Mouse (Mus musculus) kidney, embryonic 16.5 days (tissue): ENCODE data around the gene Gm47283. TPM values are rescaled to one million over a fixed set of nuclear protein-coding genes. Genes with fewer than 3 reads are reported as not detected.
"Not testable (repeated sequence)": the region's sequence is repeated elsewhere in the genome, so short reads cannot be mapped to it uniquely, and the experiment has no call there.

ENCODE experiments used
- ATAC-seq: fragments of 200-750 bp; cut with Nextera tagmentation; 2 replicates; pipeline ENCODE4 v1.8.0; 2017; ENCODE audit warnings: moderate TSS enrichment; ENCODE audit not compliant: low FRiP score, low TSS enrichment
- H3K27ac ChIP-seq: fragments of 300-500 bp; sonication (generic); 2 replicates; pipeline ENCODE4 v1.5.1; 2014; ENCODE audit warnings: low read length
- H3K27me3 ChIP-seq: fragments of 300-500 bp; sonication (generic); 2 replicates; pipeline ENCODE4 v1.6.1; 2014; ENCODE audit warnings: low read length, control low read depth, mixed read lengths; ENCODE audit not compliant: insufficient read depth
- H3K36me3 ChIP-seq: fragments of 300-500 bp; sonication (generic); 2 replicates; pipeline ENCODE4 v1.6.1; 2014; ENCODE audit warnings: low read length, control low read depth, mixed read lengths; ENCODE audit not compliant: insufficient read depth
- H3K4me1 ChIP-seq: fragments of 300-500 bp; sonication (generic); 2 replicates; pipeline ENCODE4 v1.6.1; 2014; ENCODE audit warnings: low read length, control low read depth, mixed read lengths; ENCODE audit not compliant: insufficient read depth
- H3K4me2 ChIP-seq: fragments of 300-500 bp; sonication (generic); replicated peaks from 2 replicates; pipeline ENCODE4 v1.6.1; 2014; ENCODE audit warnings: low read depth, low read length
- H3K4me3 ChIP-seq: fragments of 300-500 bp; sonication (generic); 2 replicates; pipeline ENCODE4 v1.5.1; 2014; ENCODE audit warnings: mild to moderate bottlenecking, low read length
- H3K9ac ChIP-seq: fragments of 300-500 bp; sonication (generic); replicated peaks from 2 replicates; pipeline ENCODE4 v1.6.1; 2014; ENCODE audit warnings: low read length
- H3K9me3 ChIP-seq: fragments of 300-500 bp; sonication (generic); 2 replicates; pipeline ENCODE4 v1.6.1; 2016; ENCODE audit warnings: low read length, control low read depth
- WGBS: fragments of 180-500 bp; shearing (Covaris S2); extraction: QIAGEN DNeasy Blood & Tissue Kit; methylation state at CpG from one replicate; pipeline ENCODE4 v1.1.7; 2014; 5-methylcytosine and 5-hydroxymethylcytosine counted together
- polyA plus RNA-seq: library from polyadenylated mRNA; unstranded; fragments of >200 nt; fragmentation: Nextera tagmentation; extraction: Ambion mirVana; gene quantifications from 2 replicates; pipeline ENCODE4 v1.2.1, GENCODE M21; 2015

Gm47283 gene
- polyA plus RNA-seq, 1 experiment from 2014 or later: not detected

DNA sequence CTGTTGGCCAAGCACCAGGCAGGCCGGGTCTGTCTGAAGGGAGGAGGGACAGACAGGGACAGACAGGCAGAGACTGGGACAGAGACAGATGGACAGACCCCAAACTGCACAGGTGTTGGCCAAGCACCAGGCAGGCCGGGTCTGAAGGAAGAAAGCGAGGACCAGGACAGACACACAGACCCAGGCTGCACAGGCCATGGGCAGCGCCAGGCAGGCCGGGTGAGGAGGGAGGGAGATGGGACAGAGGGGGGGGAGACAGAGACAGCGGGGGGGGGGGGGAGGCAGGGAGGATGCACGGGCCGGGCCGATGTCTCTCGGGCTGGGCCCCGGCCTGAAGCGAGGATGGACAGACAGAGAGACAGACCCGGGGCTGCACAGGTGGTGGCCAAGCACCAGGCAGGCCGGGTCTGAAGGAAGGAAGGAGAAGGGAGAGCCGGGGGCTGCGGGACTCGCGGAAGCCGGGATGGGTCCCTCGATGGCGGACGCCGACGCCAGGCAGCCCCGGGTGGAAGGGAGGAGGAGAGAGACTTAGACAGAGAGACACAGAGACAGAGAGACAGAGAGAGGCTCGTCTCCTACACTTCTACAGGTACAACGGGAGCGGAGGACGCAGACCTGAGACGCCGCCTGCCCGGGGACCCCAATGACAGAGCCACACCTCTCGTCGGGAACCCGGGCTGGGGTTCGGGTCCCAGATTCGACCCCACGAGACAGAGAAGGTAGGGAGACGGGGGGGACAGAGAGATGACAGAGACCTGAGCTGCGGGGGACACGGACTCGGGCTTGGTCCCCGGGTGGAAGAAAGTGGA lies 42.9 kb upstream of the Gm47283 start:
- ATAC-seq: peak; percentile 53
- not testable (repeated sequence) for H3K27ac ChIP-seq, H3K4me3 ChIP-seq, H3K9ac ChIP-seq, H3K4me1 ChIP-seq, H3K27me3 ChIP-seq, H3K4me2 ChIP-seq
- Histone ChIP-seq H3K36me3 (peaks cover 55% of the 10 kb centered on the region), H3K9me3 (peaks cover 52% of the 10 kb centered on the region)
- 84% methylated on average over 42 of the region's 43 CpGs for WGBS

DNA sequence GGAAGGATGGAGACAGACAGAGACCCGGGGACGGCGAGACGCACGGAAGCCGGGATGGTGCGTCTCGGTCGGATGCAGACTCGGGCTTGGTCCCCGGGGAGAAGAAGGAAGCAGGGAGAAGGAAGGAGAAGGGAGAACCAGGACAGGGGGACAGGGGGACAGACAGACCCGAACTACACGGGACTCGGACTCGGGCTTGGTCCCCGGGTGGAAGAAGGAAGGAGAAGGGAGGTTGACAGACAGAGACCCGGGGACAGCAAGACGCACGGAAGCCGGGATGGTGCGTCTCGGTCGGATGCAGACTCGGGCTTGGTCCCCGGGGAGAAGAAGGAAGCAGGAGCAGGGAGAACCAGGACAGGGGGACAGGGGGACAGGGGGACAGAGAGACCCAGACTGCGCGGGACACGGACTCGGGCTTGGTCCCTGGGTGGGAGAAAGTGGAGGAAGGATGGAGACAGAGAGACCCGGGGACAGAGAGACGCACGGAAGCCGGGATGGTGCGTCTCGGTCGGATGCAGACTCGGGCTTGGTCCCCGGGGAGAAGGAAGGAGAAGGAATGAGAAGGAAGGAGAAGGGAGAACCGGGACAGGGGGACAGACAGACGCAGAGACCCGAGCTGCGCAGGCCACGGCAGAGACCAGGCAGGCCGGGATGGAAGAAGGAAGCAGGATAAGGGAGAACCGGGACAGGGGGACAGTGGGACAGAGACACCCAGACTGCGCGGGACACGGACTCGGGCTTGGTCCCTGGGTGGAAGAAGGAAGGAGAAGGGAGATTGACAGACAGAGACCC lies 42.1 kb upstream of the Gm47283 start:
- not testable (repeated sequence) for H3K27ac ChIP-seq, H3K4me2 ChIP-seq, H3K27me3 ChIP-seq, H3K4me1 ChIP-seq, H3K9ac ChIP-seq, H3K4me3 ChIP-seq
- peaks cover 52% of the 10 kb centered on the region for H3K9me3 ChIP-seq
- peak; percentile 10; the same call in 1 of the 2 replicates for ATAC-seq
- H3K36me3 ChIP-seq: peaks cover 55% of the 10 kb centered on the region
- WGBS: 85% methylated on average over 49 of the region's 49 CpGs

DNA sequence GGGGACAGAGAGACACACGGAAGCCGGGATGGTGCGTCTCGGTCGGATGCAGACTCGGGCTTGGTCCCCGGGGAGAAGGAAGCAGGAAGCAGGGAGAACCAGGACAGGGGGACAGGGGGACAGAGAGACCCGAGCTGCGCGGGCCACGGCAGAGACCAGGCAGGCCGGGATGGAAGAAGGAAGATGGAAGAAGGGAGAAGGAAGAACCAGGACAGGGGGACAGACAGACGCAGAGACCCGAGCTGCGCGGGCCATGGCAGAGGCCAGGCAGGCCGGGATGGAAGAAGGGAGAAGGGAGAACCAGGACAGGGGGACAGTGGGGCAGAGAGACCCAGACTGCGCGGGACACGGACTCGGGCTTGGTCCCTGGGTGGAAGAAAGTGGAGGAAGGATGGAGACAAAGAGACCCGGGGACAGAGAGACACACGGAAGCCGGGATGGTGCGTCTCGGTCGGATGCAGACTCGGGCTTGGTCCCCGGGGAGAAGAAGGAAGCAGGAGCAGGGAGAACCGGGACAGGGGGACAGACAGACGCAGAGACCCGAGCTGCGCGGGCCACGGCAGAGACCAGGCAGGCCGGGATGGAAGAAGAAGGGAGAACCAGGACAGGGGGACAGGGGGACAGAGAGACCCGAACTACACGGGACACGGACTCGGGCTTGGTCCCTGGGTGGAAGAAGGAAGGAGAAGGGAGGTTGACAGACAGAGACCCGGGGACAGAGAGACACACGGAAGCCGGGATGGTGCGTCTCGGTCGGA lies 41.3 kb upstream of the Gm47283 start:
- Histone ChIP-seq H3K36me3 (peaks cover 55% of the 10 kb centered on the region), H3K9me3 (peaks cover 52% of the 10 kb centered on the region)
- not testable (repeated sequence) for H3K4me1 ChIP-seq, ATAC-seq, H3K27ac ChIP-seq, H3K4me2 ChIP-seq, H3K9ac ChIP-seq, H3K27me3 ChIP-seq, H3K4me3 ChIP-seq
- whole genome bisulfite sequencing: 84% methylated on average over 35 of the region's 46 CpGs

DNA sequence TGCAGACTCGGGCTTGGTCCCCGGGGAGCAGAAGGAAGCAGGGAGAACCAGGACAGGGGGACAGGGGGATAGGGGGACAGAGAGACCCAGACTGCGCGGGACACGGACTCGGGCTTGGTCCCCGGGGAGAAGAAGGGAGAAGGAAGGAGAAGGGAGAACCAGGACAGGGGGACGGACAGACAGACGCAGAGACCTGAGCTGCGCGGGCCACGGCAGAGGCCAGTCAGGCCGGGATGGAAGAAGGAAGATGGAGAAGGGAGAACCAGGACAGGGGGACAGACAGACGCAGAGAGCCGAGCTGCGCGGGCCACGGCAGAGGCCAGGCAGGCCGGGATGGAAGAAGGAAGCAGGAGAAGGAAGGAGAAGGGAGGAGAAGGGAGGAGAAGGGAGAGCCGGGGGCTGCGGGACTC lies 40.7 kb upstream of the Gm47283 start:
- no peak for ATAC-seq
- no peak overlapping the region; the same call in 1 of the 2 replicates for H3K27ac ChIP-seq
- no peak overlapping the region for H3K9ac ChIP-seq
- H3K27me3 ChIP-seq: no peaks in the 10 kb centered on the region
- no CpG with 5 or more reads among the region's 21 CpGs for WGBS
- no peak overlapping the region for H3K4me2 ChIP-seq
- peaks cover 48% of the 10 kb centered on the region for H3K9me3 ChIP-seq
- no peak overlapping the region for H3K4me3 ChIP-seq
- peaks cover 51% of the 10 kb centered on the region for H3K36me3 ChIP-seq
- no peaks in the 10 kb centered on the region for H3K4me1 ChIP-seq

DNA sequence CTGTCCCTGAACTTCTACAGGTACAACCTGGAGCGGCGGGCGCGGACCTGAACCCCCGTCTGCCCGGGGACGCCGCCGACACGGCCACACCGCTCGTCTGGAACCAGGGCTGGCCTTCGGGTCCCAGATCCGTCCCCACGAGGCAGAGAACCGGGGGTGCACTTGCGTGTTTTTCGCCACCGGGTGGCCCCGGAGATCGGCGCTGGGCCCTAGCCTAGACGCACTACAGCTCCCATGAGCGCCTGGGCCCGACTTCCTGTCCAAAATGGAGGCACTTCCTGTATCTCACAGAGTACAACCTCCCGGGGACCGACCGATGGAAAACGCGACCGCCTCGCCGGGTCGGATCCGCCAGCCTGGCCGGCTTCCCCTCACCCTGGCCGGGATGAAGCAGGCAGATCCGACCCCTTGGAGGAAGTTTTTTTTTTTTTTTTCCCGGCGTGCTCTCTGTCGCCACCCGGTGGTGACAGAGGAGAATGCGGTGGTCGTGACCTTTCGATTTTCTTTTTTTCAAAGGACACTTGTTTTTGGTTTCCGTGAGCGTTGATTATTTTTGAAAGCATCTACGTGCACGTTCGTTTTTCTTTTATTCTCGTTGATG lies 40.1 kb upstream of the Gm47283 start:
- Histone ChIP-seq H3K27ac (peak overlapping the region; percentile 67), H3K36me3 (peaks cover 45% of the 10 kb centered on the region), H3K4me3 (peak overlapping the region; percentile 26), H3K4me2 (peak overlapping the region; percentile 39), H3K9me3 (peaks cover 42% of the 10 kb centered on the region)
- H3K27me3 ChIP-seq, H3K9ac ChIP-seq, H3K4me1 ChIP-seq: not testable (repeated sequence)
- WGBS: 54% methylated on average over 51 of the region's 51 CpGs
- peak; percentile 92 for ATAC-seq

DNA sequence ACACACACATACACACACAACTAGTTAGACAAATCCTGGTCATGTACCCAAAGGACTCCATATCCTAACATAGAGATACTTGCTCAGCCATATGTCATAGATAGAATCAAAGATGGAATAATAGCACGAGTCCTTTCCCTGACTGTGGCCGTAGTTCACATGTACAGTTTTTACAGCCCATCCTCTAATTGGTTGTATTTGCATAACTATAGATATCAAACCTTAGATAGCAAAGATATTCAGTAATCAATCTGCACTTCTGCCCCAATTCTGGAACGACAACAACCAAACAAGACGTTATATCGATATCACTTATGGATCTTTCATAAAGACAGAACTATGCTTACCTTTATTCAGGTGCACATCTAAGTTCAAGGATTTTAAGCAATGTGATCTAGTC lies 39.3 kb upstream of the Gm47283 start:
- not testable (repeated sequence) for H3K27me3 ChIP-seq, H3K4me2 ChIP-seq, H3K9ac ChIP-seq, H3K4me3 ChIP-seq, H3K27ac ChIP-seq, ATAC-seq, H3K4me1 ChIP-seq
- peaks cover 37% of the 10 kb centered on the region for H3K36me3 ChIP-seq
- peaks cover 34% of the 10 kb centered on the region for H3K9me3 ChIP-seq
- 94% methylated on average over 5 of the region's 5 CpGs for WGBS

DNA sequence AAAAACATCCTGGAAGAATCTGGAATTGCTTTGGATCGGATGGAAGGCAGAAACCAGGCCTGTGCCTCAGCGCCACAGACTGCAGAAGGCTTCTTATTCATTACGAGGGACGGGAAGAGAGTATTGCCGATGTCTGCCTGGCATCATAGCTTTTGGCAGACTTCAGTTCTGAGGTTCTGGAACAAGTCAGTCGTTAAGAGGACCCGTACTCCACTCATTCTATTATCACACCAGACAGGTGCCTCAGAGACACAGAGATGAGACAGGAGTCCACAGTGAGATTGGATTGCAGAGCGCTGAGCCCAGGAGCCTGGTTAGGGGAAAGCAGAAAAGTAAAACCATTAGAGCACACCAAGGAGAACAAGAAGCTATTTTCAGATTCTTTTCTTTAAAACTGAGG lies 29.8 kb upstream of the Gm47283 start, which contains the start of gene Gm21860:
Gm21860 (minus strand) TSS at position 101 of the 400 bp plus-strand sequence.
- not testable (repeated sequence) for H3K36me3 ChIP-seq, H3K4me2 ChIP-seq, H3K27me3 ChIP-seq, H3K27ac ChIP-seq, H3K9me3 ChIP-seq, H3K9ac ChIP-seq, H3K4me1 ChIP-seq, ATAC-seq, H3K4me3 ChIP-seq
- no CpG with 5 or more reads among the region's 8 CpGs for WGBS

DNA sequence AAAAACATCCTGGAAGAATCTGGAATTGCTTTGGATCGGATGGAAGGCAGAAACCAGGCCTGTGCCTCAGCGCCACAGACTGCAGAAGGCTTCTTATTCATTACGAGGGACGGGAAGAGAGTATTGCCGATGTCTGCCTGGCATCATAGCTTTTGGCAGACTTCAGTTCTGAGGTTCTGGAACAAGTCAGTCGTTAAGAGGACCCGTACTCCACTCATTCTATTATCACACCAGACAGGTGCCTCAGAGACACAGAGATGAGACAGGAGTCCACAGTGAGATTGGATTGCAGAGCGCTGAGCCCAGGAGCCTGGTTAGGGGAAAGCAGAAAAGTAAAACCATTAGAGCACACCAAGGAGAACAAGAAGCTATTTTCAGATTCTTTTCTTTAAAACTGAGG lies 54.5 kb downstream of the Gm47283 start, which contains the start of gene Gm21748:
Gm21748 (minus strand) TSS at position 101 of the 400 bp plus-strand sequence.
- not testable (repeated sequence) for H3K27ac ChIP-seq, ATAC-seq, H3K9ac ChIP-seq, H3K36me3 ChIP-seq, H3K27me3 ChIP-seq, H3K4me1 ChIP-seq, H3K4me2 ChIP-seq, H3K9me3 ChIP-seq, H3K4me3 ChIP-seq
- no CpG with 5 or more reads among the region's 8 CpGs for WGBS
